Mouse (Mus musculus) neural tube, embryonic 14.5 days (tissue): Measurements from ENCODE around the gene Smn1. TPM values are rescaled to one million over a fixed set of nuclear protein-coding genes. Genes with fewer than 3 reads are reported as not detected.
A peak's percentile ranks its signal among the peaks of the same experiment; 100 is the strongest.

Source experiments
- ATAC-seq: fragments of 200-750 bp; cut with Nextera tagmentation; 2 replicates; pipeline ENCODE4 v1.8.0; 2017; ENCODE audit warnings: low read depth, mild to moderate bottlenecking, moderate TSS enrichment, moderate library complexity
- H3K27ac ChIP-seq: fragments of 300-500 bp; sonication (generic); 2 replicates; pipeline ENCODE4 v1.5.1; 2014; ENCODE audit warnings: low read depth, mild to moderate bottlenecking, control low read depth, low read length, moderate library complexity, mixed read lengths
- H3K27me3 ChIP-seq: fragments of 300-500 bp; sonication (generic); 2 replicates; pipeline ENCODE4 v1.6.1; 2014; ENCODE audit warnings: low read length; ENCODE audit not compliant: control insufficient read depth, insufficient read depth
- H3K36me3 ChIP-seq: fragments of 300-500 bp; sonication (generic); 2 replicates; pipeline ENCODE4 v1.6.1; 2014; ENCODE audit warnings: low read length, mixed read lengths; ENCODE audit not compliant: control insufficient read depth, insufficient read depth
- H3K4me1 ChIP-seq: fragments of 300-500 bp; sonication (generic); 2 replicates; pipeline ENCODE4 v1.6.1; 2014; ENCODE audit warnings: low read length; ENCODE audit not compliant: control insufficient read depth, insufficient read depth
- H3K4me2 ChIP-seq: fragments of 300-500 bp; sonication (generic); 2 replicates; pipeline ENCODE4 v1.6.1; 2014; ENCODE audit warnings: mild to moderate bottlenecking, low read depth, low read length, control low read depth
- H3K4me3 ChIP-seq: fragments of 300-500 bp; sonication (generic); 2 replicates; pipeline ENCODE4 v1.5.1; 2014; ENCODE audit warnings: low read depth, low read length, control low read depth, mixed read lengths
- H3K9ac ChIP-seq: fragments of 300-500 bp; sonication (generic); replicated peaks from 2 replicates; pipeline ENCODE4 v1.6.1; 2014; ENCODE audit warnings: low read depth, mild to moderate bottlenecking, control low read depth, low read length, mixed read lengths
- H3K9me3 ChIP-seq: fragments of 300-500 bp; sonication (generic); 2 replicates; pipeline ENCODE4 v1.6.1; 2016; ENCODE audit warnings: low read length; ENCODE audit not compliant: control insufficient read depth
- WGBS: fragments of 180-500 bp; shearing (Covaris S2); extraction: QIAGEN DNeasy Blood & Tissue Kit; methylation state at CpG from one replicate; pipeline ENCODE4 v1.1.7; 2014; 5-methylcytosine and 5-hydroxymethylcytosine counted together
- polyA plus RNA-seq: library from polyadenylated mRNA; unstranded; fragments of >200 nt; fragmentation: Nextera tagmentation; extraction: Ambion mirVana; gene quantifications from 2 replicates; pipeline ENCODE4 v1.2.1, GENCODE M21; 2014

Smn1 gene
- 49.8 and 51.8 TPM in 2 replicates for polyA plus RNA-seq

DNA sequence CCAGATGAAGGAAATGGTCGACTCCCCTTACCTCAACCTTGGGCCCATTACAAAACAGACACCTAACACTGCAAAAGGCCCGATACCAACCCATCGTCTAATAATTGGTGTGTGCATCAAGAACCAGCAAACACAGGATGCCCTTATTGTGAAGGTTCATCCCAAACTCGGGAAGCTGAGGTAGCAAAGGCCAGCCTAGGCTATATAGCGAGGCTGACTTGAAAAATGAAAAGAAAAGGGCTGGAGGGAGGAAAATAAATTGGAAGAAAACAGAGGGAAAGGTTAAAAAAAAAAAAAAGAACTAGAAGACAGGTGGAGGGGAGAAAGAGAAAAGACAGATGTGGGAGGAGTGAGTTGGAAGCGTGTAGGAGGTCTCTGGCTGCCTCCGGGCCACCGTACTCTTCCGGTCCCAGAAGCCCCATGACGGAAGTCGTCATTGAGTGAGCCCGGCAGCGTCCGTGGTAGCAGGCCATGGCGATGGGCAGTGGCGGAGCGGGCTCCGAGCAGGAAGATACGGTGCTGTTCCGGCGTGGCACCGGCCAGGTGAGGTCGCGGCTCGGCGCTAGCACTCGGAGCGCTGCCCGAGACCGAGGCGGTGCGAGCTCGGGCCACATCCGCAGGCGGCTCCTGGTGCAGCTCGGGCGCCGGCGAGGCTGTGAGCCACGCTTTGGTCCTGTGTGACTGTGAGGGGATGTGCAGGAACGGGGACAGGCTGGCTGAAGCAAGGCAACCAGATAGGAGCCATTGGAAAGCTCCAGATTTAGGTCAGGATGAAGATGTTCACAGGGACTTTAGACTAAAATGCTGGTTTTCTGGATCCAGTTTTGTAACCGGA is at the start of gene Smn1:
Gene Smn1 (plus strand): TSS at position 430 of the 835 bp plus-strand sequence.
- peak within 1 kb of the TSS; percentile 95 for H3K4me2 ChIP-seq
- peak within 1 kb of the TSS; percentile 82 for H3K9ac ChIP-seq
- no peaks in the 10 kb centered on the region for H3K9me3 ChIP-seq
- 5% methylated on average over 42 of the region's 42 CpGs for WGBS
- peaks cover 8% of the 10 kb centered on the region for H3K4me1 ChIP-seq
- peak; percentile 99 for ATAC-seq
- no peaks in the 10 kb centered on the region for H3K27me3 ChIP-seq
- H3K4me3 ChIP-seq, result peak within 1 kb of the TSS; percentile 96
- peaks cover 14% of the 10 kb centered on the region for H3K36me3 ChIP-seq
- no peak within 1 kb of the TSS; the same call in 1 of the 2 replicates for H3K27ac ChIP-seq

GRCm38 (mm10) chr13:100098808-100099207 is 25.8 kb upstream of the Smn1 start:
- H3K4me2 ChIP-seq, result no peak overlapping the region
- H3K9ac ChIP-seq, result no peak overlapping the region
- H3K4me3 ChIP-seq, result no peak overlapping the region
- H3K9me3 ChIP-seq, result no peaks in the 10 kb centered on the region
- no peak for ATAC-seq
- no peak overlapping the region for H3K27ac ChIP-seq
- peaks cover 25% of the 10 kb centered on the region for H3K36me3 ChIP-seq
- 97% methylated on average over 6 of the region's 6 CpGs for WGBS
- H3K27me3 ChIP-seq, result no peaks in the 10 kb centered on the region
- H3K4me1 ChIP-seq, result peaks cover 15% of the 10 kb centered on the region

DNA sequence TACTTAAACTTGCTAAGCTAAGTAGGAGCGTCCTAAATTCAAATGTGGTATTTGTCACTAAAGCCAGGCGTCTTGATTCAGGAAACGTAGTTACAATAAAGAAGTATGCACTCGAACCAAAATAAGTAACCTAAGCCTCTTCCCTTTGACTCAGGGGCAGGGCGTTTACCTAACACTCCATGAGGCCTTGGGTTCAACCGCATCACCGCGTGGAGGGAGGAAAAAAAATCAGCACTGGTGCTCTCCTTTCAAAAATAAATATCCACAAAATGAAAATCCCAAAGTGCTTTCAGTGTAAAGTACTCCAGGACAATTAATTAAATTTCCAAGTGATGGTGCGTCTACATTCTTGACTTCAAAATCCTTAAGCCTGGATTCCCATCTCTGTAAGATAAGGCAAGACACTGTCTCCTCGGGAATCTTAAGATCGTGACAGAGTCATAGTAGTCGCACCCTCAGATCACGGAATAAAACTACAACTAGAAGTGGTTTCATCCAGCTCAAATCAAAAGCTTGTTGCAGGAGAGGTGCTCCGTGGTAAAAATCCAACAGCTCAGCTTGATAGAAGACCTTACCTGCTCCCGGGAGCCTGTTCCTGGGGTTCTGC is 21.5 kb upstream of the Smn1 start:
- Histone ChIP-seq H3K9me3 (no peaks in the 10 kb centered on the region), H3K4me3 (peak overlapping the region; percentile 89), H3K9ac (peak overlapping the region; percentile 74), H3K27ac (peak overlapping the region; percentile 70; the same call in 1 of the 2 replicates), H3K36me3 (no peaks in the 10 kb centered on the region), H3K4me2 (peak overlapping the region; percentile 50), H3K4me1 (peaks cover 19% of the 10 kb centered on the region), H3K27me3 (no peaks in the 10 kb centered on the region)
- no peak for ATAC-seq
- WGBS, result 9% methylated on average over 15 of the region's 15 CpGs

DNA sequence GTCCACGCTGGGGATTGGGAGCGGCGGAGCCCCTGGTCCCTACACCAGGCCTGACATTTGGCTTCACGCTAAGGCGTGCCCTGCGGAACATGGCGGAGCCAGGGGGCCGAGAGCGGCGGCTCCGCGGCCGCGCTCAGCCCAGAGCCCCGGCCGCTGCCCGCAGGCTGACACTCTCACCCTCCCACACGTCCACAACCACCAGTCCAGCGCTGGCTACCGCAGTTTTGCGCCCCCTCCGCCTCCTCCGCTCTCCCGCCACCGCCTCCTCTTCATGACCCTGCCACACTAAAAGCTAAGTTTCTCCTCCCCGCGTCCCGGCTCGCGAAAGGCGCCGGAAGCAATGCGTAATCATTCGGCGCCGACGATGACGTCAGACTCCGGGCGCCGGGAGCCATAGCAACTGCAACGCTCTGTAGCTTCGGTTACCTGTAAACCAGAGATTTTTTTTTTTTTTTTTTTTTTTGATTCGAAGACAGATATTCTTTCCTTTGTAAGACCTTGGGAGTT is 20.9 kb upstream of the Smn1 start, which contains the start of gene Bdp1:
Gene Bdp1 (minus strand): TSS at position 323 of the 507 bp plus-strand sequence.
- H3K27me3 ChIP-seq, result no peaks in the 10 kb centered on the region
- H3K4me3 ChIP-seq, result peak within 1 kb of the TSS; percentile 89
- no peaks in the 10 kb centered on the region for H3K36me3 ChIP-seq
- peak within 1 kb of the TSS; percentile 74 for H3K9ac ChIP-seq
- ATAC-seq, result peak; percentile 80
- H3K9me3 ChIP-seq, result no peaks in the 10 kb centered on the region
- H3K27ac ChIP-seq, result peak within 1 kb of the TSS; percentile 70
- 1% methylated on average over 43 of the region's 44 CpGs for WGBS
- H3K4me1 ChIP-seq, result peaks cover 19% of the 10 kb centered on the region
- H3K4me2 ChIP-seq, result peak within 1 kb of the TSS; percentile 50

DNA sequence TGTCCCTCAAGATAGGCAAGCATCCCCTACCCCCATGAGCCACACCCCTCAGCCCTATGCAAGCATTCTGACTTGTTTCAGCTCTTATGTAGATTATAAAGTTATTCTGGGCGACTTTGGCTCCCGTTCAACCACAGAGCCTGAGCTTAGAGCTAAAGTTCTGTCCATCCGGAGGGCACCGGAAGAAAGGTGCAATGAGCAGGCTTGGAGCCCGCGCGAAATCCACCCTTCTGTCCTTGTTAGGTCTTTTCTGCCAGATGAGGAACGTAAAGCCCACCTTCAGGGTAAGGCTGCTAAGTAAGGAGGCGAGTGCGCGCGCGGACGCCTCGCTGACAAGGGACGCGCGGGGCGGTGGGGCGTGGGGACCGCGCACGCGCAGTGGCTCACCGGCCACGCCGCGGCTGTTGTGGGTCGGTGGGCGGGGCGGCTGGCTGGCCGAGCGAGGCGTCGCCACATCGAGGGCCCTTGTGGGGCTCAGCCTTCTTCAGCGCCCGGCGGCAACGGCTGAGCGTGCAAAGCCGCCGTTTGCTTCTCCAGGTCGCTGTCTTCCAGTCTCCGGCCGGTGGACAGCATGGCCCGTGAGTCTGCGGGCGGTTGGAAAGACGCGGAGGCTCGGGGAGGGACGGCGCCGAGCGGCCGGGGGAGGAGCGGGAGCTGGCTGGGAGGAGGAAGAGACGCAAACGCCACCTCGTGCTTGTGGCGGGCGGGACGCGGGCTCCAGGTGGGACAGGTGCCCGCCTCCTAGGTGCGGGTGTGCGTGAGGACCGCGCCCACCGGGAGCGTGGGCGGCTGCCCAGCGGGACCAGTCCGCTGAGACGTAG is 16.8 kb upstream of the Smn1 start, which contains the start of gene Serf1:
Gene Serf1 (plus strand): TSS at position 361 of the 821 bp plus-strand sequence.
- Histone ChIP-seq H3K27me3 (no peaks in the 10 kb centered on the region), H3K27ac (peak within 1 kb of the TSS; percentile 70), H3K9me3 (no peaks in the 10 kb centered on the region), H3K4me3 (peak within 1 kb of the TSS; percentile 83), H3K4me2 (peak within 1 kb of the TSS; percentile 85), H3K4me1 (peaks cover 9% of the 10 kb centered on the region), H3K36me3 (no peaks in the 10 kb centered on the region), H3K9ac (peak within 1 kb of the TSS; percentile 80)
- ATAC-seq, result peak; percentile 76
- WGBS, result under 1% methylated on average over 61 of the region's 76 CpGs

GRCm38 (mm10) chr13:100112218-100112972 is 12.3 kb upstream of the Smn1 start:
- Histone ChIP-seq H3K9me3 (no peaks in the 10 kb centered on the region), H3K4me2 (no peak overlapping the region), H3K36me3 (peaks cover 9% of the 10 kb centered on the region; the same call in 1 of the 2 replicates), H3K27ac (no peak overlapping the region), H3K4me3 (no peak overlapping the region), H3K4me1 (peaks cover 5% of the 10 kb centered on the region), H3K27me3 (no peaks in the 10 kb centered on the region), H3K9ac (no peak overlapping the region)
- ATAC-seq, result no peak
- 43% methylated on average over 5 of the region's 5 CpGs for WGBS

DNA sequence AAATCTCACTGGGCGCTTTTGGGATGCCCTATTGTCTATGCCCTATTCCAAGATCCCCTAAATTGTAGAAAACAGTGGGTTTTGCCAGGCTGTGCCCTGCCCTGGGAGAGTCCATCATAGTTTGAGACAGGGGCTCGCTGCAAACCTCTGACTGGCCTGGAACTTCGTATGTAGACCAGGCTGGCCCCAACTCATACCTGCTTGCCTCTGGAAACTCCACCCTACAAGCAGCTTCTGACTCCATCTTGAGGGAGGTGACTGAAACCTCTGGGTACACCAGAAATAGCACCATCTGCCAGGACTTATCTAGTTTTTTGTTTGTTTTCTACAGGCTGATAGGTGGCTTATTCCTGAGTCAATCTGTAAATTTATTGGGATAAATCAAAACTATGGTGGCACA is 682 bp upstream of the Smn1 start:
- no peak overlapping the region; the same call in 1 of the 2 replicates for H3K27ac ChIP-seq
- H3K27me3 ChIP-seq, result no peaks in the 10 kb centered on the region
- 80% methylated on average over 3 of the region's 3 CpGs for WGBS
- H3K9ac ChIP-seq, result peak overlapping the region; percentile 82; the same call in 1 of the 2 replicates
- no peaks in the 10 kb centered on the region for H3K9me3 ChIP-seq
- peak; percentile 39 for ATAC-seq
- H3K4me2 ChIP-seq, result peak overlapping the region; percentile 95
- H3K36me3 ChIP-seq, result peaks cover 12% of the 10 kb centered on the region
- peak overlapping the region; percentile 96 for H3K4me3 ChIP-seq
- peaks cover 8% of the 10 kb centered on the region for H3K4me1 ChIP-seq

- Histone ChIP-seq H3K27ac (no peak overlapping the region), H3K9ac (peak overlapping the region; percentile 82), H3K36me3 (peaks cover 14% of the 10 kb centered on the region), H3K4me3 (peak overlapping the region; percentile 96), H3K4me1 (peaks cover 8% of the 10 kb centered on the region), H3K4me2 (peak overlapping the region; percentile 95), H3K27me3 (no peaks in the 10 kb centered on the region), H3K9me3 (no peaks in the 10 kb centered on the region)
- 4% methylated on average over 10 of the region's 10 CpGs for WGBS
- peak; percentile 44 for ATAC-seq
Measured at GRCm38 (mm10) chr13:100125258-100125643, 599 bp downstream of the Smn1 start.
